Mouse (Mus musculus) adrenal gland, postnatal 36 days (tissue): ENCODE measurements around the gene Pdia5. TPM values are rescaled to one million over a fixed set of nuclear protein-coding genes. Genes with fewer than 3 reads are reported as not detected.

ENCODE experiments used
- DNase-seq, 2 experiments: peaks; one replicate each; pipeline ENCODE4 v3.0.0; 2021; ENCODE audit warnings: mixed read lengths in 1 of 2
- long read RNA-seq, 2 experiments: library from polyadenylated mRNA; stranded (forward); transcript quantifications; one replicate each; pipeline ENCODE4 v2.0.0; 2021; ENCODE audit warnings: borderline sequencing depth in 2 of 2
- total RNA-seq, 2 experiments: library from RNA; stranded (reverse); gene quantifications; 2 replicates each; pipeline ENCODE4 v1.2.3; 2021

Pdia5 gene
- 10 to 100 TPM; 18.6 to 21.4 TPM for total RNA-seq
- long read RNA-seq, experiment 1, transcript Pdia5-201 (17 exons, 1,809 nt), result major isoform, 30 of 37 reads
- long read RNA-seq, experiment 1, partial matches to known transcripts, result 4 of 37 reads
- long read RNA-seq, experiment 1, other reads (novel, unspliced or antisense), result 3 of 37 reads
- long read RNA-seq, experiment 2, transcript Pdia5-201 (17 exons, 1,809 nt), result major isoform, 7 of 7 reads
- long read RNA-seq, experiment 2, partial matches to known transcripts, result 0 of 7 reads
- long read RNA-seq, experiment 2, other reads (novel, unspliced or antisense), result 0 of 7 reads

DNA sequence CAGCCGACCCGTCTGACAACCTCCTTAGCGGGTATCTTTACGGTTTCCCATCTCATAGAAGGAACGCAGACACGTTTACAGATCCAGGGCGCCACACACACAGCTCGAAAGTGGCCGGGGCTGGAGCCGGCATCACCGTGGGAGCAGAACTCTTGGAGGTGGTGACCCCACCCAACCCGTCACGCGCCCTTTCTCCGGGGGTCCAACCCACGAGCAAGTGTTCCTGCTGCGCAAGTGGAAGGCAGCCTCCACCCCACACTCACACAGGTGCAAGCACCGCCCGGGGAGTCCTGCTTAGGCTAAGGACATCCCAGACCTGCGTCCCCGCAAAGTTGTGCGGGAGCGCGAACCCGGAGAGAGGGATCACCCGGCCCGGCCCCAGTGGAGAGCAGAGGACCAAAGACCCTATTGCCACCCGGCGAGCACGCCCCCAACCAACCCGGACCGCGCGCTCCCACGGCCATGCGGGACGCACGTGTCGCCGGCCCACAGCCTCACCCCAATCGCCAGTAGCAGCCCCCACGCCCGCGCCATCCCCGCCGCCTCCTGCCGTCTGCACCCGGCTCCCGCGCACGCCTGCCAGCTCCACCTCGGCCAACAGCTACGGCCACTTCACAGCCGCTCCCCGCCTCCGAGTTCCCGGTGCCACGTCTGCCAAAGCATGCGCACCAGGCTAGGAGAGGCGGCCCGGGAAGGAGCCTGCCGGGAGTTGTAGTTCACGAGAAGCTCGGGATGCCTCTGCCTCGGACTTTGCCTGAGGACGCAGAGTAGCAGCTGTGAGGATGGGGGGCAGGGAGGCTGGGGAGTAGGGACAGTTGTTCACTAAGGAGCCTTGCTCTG lies at the start of gene Pdia5:
Gene Pdia5, minus strand, starts transcription at position 643 of the 840 bp plus-strand sequence.
- DNase-seq, result peak; percentile 95 to 96

DNA sequence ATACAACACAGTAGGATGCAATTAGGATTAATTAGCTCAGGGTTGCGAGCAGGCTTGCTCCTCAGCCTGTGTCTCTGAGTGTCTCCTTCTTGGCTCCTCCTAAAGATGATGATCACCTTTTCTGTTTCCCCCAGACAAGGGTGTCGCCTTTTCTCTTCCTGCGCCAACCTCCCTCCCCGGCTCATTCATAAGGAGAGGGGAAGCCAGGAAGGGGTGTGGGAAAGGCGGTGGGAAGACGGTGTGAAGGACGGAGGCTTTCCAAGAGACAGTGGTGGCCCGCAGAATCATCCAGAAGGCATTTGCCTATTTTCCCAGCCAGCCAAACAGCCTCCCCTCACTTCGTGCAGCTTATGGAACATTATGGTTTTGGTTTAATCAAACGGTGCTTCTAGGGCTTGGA lies 48.4 kb upstream of the Pdia5 start:
- peak; percentile 7 to 22 for DNase-seq

DNA sequence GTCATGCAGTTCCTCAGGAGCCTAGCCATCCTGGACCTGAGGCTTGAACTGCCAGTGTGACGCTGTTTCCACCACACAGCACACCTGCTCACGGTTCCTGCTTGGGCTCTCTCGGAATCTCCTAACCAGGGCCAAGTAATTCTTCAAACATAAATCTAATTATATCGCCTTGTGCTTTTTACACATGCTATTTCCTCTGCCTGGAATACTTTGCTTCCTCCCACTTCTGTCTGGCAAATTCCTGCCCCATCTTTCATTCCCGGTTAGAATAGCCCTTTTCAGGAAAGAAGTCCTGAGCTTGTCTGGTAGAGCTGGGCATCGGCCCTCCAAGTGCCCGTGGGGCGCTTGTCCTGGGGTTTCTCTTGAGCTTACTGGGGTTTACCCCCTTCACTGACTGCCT lies 47.0 kb upstream of the Pdia5 start:
- no peak for DNase-seq

DNA sequence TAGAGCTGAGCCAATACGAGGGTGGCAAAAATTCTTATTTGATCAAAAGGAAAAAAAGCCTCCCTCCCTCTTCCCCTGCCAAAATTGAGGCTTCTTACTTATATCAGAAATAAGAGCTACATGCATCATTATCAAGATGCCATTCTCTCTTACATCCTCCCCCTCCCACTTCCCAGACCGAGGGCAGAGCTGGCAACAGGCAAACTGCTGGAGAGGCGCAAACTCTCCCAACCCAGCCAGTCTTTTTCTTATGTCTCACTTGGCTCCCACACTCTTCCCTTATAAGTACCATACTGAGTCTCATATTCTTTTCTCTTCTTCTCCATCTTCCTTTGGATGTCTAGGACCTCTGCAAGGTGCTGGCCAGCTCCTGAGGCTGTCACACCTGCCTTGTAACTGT lies 44.0 kb upstream of the Pdia5 start:
- no peak for DNase-seq

DNA sequence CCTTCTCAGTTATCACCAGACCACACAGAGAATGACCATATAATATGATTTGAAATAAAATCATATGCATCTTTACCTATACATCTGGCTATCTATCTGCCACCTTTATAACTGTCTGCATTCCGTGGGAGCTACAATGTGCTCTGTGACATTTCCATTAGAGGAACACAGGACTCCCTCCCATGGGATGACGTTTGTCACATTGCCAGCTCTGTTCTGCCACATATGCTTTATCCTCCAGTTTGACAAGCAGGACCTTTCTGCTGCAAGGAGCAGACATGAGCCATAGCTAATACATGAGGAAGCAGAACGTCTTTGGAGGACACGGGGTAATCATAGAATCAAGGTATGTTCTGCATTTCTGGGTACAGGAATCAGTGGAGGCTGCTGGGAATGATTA lies 33.5 kb upstream of the Pdia5 start:
- DNase-seq, result no peak

DNA sequence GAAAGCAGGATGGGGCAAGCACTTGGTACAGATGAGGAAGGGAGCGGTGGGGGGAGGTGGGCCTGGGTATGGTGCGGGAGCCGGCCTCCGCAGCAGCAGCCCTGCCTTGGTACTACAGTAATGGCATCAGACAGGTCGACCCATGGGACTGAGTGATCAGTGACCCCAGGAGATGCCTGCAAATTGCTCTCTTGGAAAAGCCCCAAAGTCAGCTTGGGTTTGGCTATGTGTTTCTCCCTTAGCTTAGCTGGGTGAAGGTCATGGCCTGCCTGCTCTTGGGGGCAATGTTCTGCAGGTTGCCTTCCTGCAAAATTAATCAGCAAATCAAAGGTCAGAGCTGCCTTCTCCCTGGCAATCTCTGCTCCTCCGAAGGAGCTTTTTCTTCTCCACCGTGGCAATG lies 28.6 kb upstream of the Pdia5 start:
- peak in 1 of 2 experiments; percentile 15 for DNase-seq

DNA sequence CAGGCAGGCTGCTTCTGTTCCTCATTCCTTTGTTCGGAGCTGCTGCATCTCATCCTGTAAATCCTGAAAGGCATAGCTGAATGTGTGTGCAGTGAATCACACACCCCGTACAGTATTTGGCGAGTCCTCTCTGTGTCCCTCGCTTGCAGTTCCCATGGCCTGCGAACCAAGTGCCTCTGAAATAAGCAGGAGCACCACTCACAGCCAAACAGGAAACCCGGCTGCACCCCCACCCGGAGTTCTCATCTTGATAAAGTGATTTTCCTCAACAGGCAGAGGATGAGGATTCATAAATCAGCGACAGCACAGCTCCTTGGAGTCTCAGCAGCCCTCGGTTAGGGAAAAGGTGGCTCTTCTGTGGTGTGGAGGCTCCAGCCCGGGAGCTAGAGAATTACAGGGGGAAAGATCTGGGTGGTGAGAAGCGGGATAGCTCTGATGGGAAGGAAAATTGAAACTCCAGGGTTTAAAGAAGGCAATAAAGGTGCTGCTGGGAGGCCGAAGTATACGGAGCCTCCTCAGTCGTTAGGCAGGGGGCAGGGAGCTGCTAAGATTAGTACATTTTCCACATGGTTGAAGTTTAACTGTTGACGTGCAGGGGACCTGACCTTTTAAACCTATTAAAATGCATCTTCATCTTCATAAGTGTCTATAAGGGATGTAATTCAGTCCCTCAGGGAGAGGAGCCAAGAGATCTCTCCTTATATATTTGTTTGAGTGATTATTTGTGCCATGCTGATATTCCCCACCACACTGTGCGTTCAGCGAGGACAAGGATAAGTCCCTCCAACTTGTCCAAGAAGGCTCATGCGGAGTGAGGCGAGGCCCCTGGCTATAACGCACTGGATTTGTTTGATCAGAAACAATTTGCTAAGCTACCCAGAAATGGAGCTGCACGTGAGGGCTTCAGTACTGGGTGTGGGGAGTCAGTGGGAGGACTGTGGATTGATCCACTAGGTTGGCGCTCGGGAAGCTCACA lies 27.6 kb upstream of the Pdia5 start:
- peak; percentile 47 to 68 for DNase-seq

DNA sequence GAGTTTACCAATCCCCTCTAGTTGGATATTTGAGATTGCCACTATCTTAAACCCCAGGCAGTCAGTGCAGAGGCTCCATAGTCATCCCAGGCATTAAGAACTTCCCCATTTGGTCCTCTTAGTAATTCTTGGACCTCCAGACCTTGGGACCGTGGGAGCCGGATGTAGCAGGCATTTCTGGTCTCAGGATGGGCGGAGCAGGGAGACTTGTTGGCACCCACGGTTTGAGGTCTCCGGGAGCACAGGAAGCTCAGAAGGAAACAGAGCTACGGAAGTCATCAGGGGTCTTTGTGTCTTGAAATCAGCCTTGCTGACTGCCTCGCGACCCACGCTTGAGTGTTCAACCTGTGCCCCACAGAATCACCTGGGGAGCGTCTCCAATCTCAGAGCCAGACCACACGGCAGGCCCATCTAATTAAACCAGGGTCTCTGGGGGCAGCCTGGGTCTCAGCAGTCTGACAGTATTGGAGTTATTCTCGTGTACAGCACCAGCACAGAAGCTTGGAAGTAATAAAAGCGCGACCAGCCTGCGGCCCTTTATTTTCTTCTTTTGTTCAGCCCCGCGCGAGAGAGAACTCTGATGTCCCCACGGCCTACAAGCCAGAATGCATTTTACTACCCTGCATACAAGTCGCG lies 25.4 kb upstream of the Pdia5 start:
- peak; percentile 32 to 33 for DNase-seq

DNA sequence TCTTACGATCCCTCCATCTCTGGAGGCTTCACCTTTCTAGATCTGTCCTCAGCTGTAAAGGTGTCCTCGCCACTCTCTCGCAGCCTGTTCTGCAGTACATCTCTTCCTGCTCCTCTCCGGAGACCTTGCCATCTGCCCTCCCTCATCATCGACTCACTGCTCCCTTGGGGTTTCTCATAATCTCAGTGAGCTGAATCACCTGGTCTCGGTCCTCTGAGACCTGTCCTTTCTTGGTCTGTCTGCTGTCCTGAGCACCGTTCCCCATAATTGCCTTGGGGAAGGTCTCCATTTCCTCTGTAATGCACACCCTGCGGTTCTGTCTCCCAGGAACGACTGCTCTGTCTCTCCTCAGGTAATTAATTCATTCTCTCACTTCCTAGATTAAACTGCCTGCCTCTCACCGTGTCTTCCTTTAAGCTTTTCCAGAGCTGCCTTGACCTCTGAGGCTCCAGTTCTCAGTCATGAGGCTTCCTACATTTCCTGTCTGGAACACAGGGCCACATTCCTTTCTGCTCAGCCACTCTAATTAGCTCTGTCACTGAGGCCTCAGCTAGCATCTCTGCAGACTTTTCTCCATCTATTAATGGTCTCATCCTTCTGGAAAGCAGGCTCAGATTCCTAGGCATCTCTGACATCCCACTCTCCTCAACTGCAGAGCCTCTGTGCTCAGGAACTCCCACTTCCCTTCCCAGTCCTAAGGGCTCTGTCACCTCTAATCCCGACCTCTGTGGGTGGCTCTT lies 18.8 kb upstream of the Pdia5 start:
- no peak for DNase-seq

DNA sequence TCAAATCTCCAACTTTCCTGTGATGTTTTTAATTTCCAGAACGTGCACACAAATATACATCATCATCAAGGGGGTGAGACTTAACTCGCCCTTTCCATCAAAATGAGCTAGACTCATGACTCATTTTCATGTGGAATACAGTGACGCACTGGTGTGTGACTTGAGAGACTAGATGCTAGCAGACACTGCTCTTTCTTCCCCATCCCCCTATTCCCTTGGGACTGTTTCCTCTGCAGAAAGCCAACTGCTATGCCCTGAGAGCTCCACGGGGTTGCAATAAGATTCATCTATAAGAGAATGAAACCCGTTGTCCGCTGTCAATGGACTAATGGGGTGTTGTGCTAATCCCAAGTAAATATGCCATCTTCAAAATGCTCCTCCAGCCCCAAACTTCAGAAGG lies 17.9 kb upstream of the Pdia5 start:
- no peak for DNase-seq

DNA sequence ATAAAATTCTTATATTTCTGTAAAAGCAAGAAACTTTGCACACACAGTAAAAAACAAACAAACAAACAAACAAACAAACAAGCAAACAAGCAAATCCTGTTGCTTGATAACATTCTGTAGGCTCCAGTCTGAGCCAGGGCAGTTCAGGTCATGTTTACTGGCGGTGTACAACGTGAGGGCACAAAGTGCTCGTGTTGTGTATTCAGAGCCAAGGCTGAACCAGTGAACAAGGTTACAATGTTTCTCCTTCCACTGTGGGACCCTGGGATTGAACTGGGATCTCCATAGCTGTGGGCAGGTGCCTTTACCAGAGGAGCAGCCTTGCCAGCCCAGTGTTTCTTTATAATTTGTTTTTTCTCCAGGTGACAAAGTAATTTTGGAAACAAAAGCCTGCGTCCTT lies 15.1 kb upstream of the Pdia5 start:
- DNase-seq, result no peak

DNA sequence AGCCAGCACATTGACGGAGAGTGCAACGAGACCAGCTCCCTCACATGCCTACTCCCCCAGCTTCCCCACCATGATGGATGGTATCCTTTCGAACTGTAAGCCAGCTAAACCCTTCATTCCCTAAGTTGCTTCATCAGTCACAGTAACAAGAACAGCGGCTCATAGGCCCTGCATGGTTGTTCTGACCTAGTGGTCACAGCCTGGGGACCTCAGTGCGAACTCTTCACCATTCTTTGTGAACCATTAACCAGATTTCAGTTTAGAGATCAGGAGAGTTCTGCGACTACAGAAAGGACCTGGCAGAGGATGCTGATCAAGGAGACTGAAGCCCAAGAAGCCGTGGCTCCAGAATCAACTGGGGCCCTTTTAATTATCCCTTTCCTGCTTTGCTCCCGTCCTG lies 13.6 kb upstream of the Pdia5 start:
- no peak for DNase-seq

DNA sequence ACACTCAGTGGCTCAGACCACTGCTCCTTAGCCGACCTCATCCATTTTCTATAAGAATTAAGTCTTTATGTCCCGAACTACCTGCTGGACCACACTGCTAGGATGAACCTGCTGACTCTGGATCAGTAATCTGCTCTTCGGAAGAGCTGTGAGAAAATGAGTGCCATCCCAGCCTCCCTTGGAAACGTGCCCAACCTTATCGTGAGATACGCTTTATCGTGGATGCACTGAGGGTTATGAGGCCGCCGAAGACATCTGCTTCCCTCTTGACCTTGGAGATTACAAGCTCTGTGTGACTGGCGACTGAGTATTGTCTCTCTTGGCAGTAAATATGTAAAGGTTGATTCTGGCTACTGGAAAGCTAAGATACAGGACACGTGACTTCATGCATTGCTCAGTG lies 11.8 kb upstream of the Pdia5 start:
- DNase-seq, result no peak

DNA sequence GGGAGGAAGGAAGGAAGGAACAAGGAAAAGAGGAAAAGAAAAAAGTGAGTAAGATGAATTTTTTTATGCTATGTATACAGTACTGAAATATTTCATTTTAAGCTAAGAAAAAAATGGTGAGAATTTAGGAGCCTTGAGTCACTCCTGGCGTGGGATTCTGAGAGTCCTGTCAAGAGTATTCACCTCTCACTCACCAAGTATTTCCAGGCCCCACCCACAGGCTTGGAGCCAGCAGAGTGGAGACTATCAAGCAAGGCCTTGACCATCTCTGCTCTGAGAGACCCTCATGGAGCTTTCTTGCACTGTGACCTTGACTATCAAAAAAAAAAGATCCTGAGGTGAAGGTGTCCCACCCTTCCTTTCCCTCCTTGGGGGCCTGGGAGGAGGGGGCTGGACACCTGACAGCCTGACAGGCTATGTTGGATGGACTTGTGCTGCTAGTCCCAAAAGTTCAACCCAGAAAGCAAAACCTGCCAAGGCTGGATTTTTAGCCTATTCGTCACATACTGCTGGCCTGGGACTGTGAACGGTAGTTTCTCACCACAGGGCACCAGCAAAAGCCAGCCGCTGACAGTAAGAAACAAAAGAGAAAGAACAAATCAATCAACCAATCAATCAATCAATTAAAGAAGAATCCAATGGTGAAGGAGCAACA lies 10.6 kb upstream of the Pdia5 start:
- no peak for DNase-seq

DNA sequence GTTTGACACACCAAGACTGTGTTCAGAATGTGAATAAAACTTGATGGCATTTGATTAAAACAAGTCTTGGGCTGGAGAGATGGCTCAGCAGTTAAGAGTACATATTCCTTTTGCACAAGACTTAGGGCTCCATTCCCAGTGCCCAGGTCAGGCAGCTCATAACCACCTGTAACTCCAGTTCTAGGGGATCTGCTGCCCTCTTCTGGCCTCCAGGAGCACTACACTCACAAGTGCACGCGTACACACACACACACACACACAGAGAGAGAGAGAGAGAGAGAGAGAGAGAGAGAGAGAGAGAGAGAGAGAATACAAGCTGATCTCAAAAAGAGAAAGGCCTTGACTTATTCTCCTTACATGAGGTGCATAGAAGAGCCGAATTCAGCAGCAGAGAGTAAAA lies 9.7 kb upstream of the Pdia5 start:
- no peak for DNase-seq

DNA sequence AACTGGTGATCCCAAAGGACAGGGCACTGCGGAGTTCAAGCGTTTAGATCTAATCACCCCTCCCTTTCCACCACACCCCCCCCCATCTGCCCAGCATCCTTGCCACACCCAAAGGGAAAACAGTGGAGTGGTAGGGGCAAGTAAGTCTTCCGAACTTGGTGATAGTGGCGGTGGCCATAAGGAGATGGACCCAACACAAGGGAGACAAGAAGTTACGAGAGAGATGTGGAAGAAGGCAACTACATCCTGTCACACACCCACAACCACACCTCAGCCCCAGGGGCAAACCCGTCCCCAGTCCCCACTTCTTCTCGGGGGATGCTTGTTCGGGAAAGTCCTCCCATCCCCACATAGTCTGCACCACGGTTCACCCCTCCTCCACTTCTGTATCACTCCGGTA lies 880 bp downstream of the Pdia5 start:
- no peak for DNase-seq

DNA sequence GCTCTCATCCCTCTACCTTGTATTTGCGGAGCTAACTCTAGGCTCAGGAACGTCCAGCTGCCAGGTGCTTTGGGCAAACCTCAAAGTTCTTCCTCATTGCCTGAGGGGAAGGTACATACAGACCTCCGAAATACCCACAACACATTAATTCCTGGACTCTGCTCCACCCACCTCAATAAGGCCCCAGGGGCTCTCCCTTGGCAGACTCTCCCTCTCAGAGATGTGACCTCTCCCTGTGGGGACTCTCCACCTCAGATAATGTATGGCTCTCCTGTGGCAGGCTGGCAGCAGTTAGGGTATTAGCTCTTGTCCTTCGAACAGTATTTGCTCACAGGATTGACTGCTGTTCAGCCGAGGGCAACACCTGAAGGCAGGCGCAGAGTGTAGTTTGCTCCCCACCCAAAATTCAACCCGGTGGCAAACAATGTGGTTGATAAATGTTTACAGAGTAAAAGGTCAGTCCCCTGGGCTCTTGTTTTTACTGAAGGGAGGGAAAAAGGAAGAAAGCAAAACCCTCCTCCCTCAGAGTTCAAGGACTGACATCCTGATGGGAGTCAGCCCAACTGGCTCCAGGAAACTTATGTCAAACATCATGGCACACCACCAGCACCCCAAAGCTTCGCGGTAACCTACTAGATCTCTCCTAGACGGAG lies 1.5 kb downstream of the Pdia5 start:
- DNase-seq, result no peak

DNA sequence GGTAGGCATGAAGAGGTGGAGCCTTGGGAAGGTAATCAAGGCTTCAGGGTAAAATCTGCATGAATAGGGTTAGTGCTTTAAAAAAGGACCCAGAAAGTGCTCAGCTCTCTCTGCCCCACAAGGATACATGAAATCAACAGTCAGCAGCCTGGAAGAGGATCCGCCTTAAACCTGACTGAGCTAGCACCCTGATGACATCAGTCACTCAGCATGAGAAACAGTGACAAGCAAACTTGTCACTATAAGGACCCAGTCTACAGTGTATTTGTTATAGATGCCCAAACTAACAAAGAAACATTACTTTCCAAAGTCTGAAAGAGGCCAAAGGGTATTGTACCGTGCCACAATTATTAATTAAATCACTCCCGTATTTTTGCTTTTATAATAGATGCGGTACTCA lies 2.9 kb downstream of the Pdia5 start:
- no peak for DNase-seq

DNA sequence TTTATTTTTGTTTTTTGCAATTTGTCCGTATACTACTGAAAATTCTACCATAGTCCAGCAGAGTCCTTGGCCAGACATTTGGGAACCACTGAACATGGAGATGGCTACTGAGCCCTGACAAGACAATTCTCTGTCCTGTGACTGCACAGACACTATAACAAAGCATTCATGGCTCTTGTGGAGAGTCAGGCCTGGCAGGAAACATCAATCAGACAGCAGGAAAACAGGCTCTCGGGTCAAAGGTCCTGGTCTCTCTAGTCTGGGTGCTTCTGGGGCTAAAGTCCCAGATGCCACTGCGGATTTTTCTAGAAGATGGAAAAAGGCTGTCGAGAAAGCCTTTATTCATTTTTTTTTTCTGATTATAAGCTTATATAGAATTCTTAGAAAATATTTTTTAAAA lies 3.6 kb downstream of the Pdia5 start:
- peak in 1 of 2 experiments; percentile 15 for DNase-seq

DNA sequence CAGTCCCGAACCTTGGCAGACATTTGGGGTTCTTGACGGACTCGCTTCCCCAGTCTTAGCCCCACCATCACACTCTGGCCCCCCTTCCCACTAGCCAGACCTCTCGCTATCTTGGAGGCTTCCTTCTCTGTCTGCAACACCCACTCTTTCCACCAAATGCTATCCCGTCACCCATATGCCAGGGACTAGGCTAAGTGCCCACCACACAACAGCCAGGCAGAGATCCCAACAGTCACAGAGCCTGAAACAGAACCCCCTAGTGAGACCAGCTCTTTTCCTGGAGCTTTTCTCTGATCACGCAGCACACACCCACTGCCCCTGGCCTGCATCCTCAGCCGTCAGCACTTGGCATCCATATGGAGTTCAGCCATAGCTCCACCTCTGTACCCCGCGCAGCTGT lies 5.0 kb downstream of the Pdia5 start:
- DNase-seq, result no peak
